Mouse (Mus musculus) MEL-GATA-1-ER (cell line): ENCODE measurements around the gene Tmem59l.

Experiments used
- DNase-seq: peaks from one replicate; pipeline ENCODE4 v3.0.0-alpha.2; 2012; ENCODE audit warnings: low read depth; ENCODE audit errors: extremely low read depth

Tmem59l gene

GRCm38 (mm10) chr8:70462516-70462813 lies 24.7 kb downstream of the Tmem59l start:
- DNase-seq, result no peak

DNA sequence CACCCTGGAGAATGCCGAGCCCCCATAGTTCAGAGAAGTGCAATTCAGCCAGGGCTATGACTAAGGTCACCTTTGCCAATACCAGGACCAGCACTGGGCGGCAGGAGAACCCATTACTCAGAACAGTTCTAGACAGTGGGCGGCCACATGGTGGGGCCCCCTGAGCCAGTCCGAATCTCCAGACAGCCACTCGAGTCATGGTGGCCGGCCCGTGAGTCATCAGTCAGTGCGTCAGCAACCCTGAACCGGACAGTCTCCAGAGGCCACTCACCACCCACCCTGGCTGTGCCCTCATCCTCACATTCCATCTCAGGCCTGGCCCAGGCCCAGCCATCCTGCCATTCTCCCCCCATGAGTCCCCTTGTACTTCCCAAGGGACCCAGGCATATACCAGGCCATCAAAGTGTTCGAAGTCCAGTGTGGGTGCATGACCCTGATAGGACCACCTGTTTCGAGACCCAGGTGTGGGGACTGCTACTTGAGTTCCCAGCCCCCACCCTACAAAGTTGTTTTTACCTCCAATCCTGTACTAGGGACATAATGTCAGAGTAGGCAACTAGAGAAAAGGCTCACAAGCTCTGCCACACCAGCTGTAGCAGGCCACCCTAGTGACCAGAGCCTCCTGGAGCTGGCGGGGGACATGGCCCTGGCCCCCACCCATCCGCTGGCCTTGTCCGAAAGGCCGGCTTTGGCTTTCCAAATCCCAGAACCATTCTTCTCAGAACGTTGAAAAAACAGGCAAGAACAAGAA lies 25.2 kb downstream of the Tmem59l start:
- no peak for DNase-seq

DNA sequence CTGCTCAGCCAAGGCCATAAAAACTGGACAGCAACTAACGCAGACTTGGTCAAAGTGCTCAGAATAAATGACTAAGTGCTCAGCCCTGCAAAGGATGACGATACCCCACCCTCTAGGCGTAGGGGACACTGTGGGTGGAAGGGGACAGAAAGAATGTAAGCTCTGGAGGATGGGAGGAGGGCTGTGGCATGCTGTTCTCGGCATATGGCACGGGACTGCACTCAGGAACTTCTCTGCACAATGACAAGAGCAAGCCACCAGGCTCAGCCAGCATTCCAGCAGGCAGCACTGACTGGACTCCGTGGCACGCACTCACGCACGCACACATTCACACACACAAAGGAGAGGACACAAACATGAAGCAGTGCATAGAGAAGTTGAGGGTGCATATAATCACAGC lies 26.6 kb downstream of the Tmem59l start:
- DNase-seq, result no peak

DNA sequence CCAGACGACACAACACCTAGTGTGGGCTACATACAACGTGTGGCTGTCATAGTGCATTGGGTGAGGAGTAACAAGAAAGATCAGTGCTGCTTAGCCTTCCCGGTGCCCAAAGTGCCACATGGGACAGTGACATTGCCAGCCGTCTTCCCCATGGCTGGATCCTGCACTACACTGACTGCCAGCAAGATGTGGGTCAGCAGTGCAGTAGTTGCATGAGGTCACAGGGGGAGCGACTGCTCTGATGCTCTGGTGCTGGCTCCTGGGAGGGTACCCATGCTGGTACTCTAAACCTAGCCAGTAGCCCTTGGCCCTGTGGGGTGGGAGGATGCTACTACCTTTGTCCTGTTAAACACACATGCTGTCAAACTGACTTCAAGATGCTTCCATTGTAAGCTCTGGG lies 27.0 kb downstream of the Tmem59l start:
- no peak for DNase-seq

GRCm38 (mm10) chr8:70459636-70460035 lies 27.5 kb downstream of the Tmem59l start:
- DNase-seq, result no peak

GRCm38 (mm10) chr8:70458462-70458861 lies 28.7 kb downstream of the Tmem59l start:
- no peak for DNase-seq

- DNase-seq, result no peak
Observed at GRCm38 (mm10) chr8:70457882-70458281, 29.3 kb downstream of the Tmem59l start.

DNA sequence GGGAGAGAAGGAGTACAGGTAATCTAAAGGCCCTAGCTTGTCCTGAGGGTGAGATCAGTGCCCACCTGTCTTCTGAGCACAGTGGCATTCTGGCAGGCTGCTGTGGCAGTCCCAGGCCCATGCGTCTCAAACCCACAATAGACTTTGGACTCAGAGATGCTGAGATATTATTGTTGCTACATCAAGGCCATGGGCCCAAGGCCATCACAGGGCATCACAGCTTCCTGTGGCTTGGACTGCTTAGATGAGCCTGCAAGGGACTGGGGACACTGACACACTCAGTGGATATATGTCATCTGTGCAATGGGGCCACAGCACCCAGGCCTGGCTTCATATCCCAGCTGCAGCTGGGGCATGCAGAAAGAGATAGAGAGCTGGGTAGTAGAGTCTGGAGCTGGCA lies 30.2 kb downstream of the Tmem59l start:
- DNase-seq, result no peak

DNA sequence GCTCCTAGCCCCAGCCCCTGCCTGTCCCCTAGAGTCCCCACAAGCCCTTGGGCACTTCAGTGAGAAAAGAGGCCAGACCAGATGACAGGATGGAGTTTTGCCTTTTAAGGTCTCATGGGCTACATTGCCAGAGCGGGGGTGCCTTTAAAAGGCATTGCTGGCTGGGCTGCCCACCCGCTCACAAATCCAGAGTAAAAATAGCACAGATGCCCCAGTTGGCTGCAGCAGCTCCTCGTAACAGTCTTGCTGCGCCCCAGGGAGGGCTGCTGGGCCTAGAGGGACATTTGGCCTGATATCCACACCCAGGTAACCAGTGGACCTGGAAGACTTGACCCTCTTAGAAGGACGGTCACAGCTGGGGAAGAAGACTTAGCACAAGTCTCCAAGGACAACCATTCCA lies 33.3 kb downstream of the Tmem59l start:
- no peak for DNase-seq

DNA sequence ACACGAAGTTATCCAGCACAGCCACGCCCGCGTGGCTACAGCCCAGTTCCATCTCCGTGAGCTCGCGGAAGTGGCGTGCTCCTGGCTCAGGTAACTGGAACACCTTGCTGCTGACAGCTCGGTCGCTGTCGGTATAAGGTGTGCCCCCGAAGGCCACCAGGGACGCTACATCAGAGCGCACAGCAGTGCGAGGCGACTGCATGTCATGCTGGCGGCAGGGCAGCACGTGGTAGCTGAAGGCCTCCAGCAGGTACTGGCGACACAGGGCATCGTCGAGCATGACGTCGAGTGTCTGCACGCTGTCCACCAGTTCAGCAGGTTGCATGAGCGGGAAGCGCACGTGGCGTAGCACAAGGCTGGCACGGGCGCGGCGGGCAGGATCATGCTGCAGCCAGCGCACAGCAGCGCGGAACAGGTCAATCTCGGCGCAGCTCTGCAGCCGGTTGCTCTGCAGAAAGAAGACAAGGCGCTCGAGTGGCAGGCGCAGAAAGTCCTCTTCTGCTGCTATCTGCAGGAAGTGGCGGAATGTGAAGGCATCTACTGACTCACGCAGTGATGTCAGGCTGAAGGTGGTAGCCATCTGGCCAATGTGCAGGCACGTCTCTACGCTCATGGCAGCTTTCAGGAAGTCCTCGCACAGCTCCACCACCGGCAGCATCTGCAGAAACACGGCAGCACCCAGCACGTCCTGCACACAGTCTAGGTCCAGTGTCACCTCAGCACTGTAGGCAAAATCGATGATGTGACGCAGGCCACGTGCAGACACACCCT lies 34.8 kb downstream of the Tmem59l start:
- no peak for DNase-seq

DNA sequence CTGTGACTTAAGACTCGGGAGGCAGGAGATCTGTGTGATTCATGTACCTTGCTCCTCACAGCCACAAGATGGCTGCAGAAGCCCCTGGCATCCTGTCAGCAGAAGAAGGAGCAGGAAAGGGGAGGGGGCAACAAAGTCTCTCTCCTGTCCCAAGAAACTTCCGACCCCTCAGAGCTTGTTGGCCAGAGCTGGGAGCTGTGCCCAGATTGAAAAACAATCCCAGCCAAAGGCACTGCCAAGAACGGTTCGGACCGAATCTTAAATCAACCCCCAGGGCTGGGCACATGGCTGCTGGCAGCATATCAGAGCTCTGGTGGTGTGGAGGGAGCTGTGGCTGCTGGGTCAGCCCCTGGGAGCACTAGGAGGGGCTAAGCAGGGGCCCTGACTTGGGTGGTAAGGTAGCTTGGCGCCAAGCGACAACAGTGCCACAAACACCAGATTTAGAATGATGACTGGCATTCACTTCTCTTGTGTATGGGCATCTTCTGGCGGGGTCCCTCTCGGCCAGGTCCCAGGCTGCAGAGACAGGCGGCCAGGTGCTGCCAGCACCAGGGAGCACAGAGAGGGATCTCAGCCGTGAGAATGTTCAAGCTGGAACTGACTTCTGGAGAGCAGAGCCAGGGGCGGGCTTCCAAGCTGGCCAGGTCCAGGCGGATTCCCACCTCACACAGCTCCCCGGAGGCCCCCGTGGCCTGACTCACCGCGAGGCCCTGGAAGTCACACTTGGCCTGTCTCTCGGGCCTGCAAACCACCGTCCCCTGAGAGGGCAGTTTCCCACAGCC lies 39.3 kb downstream of the Tmem59l start:
- DNase-seq, result no peak

- DNase-seq, result no peak
Observed at GRCm38 (mm10) chr8:70445988-70446387, 41.2 kb downstream of the Tmem59l start.

GRCm38 (mm10) chr8:70443326-70443725 lies 43.8 kb downstream of the Tmem59l start:
- peak; percentile 19 for DNase-seq

DNA sequence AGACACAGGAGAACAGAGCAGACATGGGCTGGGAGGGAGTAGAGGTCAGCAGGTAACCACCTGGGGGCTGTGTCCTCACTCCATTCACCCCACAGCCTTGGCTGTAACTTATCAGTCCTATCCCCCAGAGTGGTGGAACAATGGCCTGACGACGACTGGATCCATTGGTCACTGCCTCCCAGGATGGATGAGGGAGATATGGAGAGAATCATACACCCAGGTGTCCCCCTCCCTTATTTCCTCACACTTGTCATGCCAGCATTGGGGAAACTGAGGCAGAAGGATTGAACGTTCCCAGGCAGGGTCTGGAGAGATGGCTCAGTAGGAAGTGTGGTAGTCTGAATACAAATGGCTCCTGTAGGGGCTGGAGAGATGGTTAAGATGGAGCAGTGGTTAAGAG lies 45.6 kb downstream of the Tmem59l start:
- DNase-seq, result no peak

GRCm38 (mm10) chr8:70440246-70440645 lies 46.9 kb downstream of the Tmem59l start:
- DNase-seq, result no peak

GRCm38 (mm10) chr8:70439848-70440179 lies 47.3 kb downstream of the Tmem59l start:
- DNase-seq, result no peak

DNA sequence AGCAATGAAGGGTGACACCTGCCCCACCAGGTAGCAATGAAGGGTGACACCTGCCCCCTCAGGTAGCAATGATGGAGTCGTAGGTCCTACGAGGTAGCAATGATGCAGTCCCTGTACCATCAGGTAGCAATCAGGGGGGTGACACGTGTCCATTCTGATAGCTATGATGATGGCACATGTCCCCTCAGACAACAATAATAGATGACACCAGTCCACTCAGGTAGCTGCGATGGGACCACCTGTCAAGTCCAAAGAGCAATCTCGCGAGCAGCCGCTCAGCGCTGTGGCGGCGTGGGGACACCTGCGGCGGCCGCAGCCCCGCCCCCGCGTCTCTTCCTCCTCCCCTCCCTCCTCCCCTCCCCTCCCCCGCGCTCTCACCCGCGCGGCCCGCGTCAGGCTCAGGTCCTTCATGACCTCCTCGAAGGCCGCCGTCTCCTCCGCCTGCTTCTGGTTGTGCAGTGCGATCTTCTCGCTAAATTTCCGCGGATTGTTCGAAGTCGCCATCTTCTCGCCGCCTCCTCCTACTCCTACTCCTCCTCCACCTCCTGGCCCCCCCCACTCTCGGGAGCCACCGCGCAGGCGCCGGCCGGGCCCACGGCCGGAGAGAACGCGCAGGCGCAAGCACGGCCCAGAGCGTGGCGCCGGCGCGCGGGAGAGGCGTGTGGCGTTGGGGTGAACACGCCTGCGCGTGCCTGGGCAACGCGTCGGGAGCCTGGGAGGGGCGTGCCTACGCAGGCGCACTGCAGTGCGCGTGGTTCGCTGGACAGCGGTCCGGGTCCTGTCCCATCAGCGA lies 47.9 kb downstream of the Tmem59l start, which contains the start of gene Crtc1:
Gene Crtc1, minus strand, starts transcription at position 525 of the 793 bp plus-strand sequence.
- peak; percentile 67 for DNase-seq

GRCm38 (mm10) chr8:70438423-70438822 lies 48.7 kb downstream of the Tmem59l start:
- no peak for DNase-seq

DNA sequence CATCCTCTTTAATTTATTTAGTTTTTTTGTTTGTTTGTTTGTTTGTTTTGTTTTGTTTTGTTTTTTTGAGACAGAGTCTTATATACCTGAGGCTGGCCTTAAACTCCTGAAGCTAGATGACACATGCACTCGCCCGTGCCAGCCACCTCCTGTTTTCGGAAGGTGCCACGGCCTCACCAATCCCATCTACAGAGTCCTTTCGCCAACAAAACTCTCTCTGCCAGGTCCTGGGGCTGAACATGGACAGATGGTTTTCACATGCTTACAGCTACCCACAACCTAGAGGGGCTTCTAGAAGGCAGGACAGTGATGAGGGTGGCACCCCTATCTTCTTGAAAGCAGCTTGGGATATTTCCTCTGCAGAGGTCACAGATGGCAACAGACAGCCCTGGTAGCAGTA lies 52.0 kb downstream of the Tmem59l start:
- DNase-seq, result no peak
